Mouse (Mus musculus) embryonic fibroblast, embryonic 13.5 days (primary cell): ENCODE measurements around the gene Pmel. TPM values are rescaled to one million over a fixed set of nuclear protein-coding genes. Genes with fewer than 3 reads are reported as not detected.

Source experiments
- H3K27ac ChIP-seq: 2 replicates; pipeline ENCODE4 v1.5.1; 2012; ENCODE audit warnings: low read length, control low read depth, inconsistent platforms; ENCODE audit not compliant: insufficient read depth
- H3K4me1 ChIP-seq: 2 replicates; pipeline ENCODE4 v1.6.1; 2011; ENCODE audit warnings: low read length; ENCODE audit not compliant: control insufficient read depth, insufficient read depth
- H3K4me3 ChIP-seq: 2 replicates; pipeline ENCODE4 v1.5.1; 2011; ENCODE audit warnings: mild to moderate bottlenecking, control low read depth, low read length; ENCODE audit not compliant: insufficient read depth
- CTCF ChIP-seq: IDR thresholded peaks from 2 replicates; pipeline ENCODE4 v1.5.1; 2011; ENCODE audit warnings: mild to moderate bottlenecking, control low read depth, low read length, moderate library complexity, borderline replicate concordance; ENCODE audit not compliant: insufficient read depth
- POLR2A ChIP-seq: IDR thresholded peaks from 2 replicates; pipeline ENCODE4 v1.6.1; 2011; ENCODE audit warnings: low read depth, mild to moderate bottlenecking, control low read depth, low read length, moderate library complexity
- polyA plus RNA-seq: library from polyadenylated mRNA; stranded (reverse); fragments of >200 nt; gene quantifications from 2 replicates; pipeline ENCODE4 v1.2.4, GENCODE M21; 2011; ENCODE audit warnings: low read depth; ENCODE audit not compliant: missing spikeins, insufficient read length

Pmel gene
- polyA plus RNA-seq, 1 experiment, result 0.68 TPM

DNA sequence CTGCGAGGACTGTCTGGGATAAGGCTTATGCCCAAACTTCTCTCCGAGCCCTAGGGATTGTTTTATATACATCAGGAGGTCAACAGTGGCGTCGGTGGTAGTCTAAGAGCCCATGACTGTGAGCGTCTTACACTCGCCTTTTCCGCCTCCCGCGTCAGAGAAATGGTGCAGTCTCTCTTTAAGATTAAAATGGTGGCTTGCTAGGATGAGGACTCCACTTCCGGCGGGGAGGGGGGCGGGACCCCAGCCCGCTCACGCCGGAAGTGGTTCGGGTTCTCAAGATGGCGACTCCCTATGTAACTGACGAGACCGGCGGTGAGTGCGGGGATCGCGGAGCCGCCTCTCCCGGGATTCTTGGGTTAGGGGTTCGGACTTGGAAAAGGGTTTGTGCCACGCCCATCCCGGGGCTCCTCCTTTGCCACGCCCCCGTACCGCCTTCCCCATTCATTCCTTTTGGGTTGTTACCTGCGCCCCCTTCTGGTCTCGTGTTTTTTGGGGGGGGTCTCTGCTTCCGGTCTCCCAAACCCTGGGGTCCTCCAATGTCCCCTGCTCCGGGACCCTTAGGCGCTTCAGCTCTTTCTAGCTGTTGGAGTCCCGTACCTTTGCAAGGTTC is 44.4 kb downstream of the Pmel start:
- H3K27ac ChIP-seq, result peak overlapping the region; percentile 67
- H3K4me1 ChIP-seq, result no peaks in the 10 kb centered on the region; the same call in 1 of the 2 replicates
- peak overlapping the region; percentile 97 for H3K4me3 ChIP-seq
- no peak for TF ChIP-seq CTCF
- peak; percentile 70 for TF ChIP-seq POLR2A

Other genes starting within 250 kb of the Pmel start
- gene Smarcc2, start 244.9 kb upstream of the Pmel start, polyA plus RNA-seq, result 100 and 117 TPM in 2 replicates
- gene Myl6, start 210.1 kb upstream of the Pmel start, polyA plus RNA-seq, result 2,243 and 2,568 TPM in 2 replicates
- 9.4 and 10.6 TPM in 2 replicates for gene Myl6b, start 205.5 kb upstream of the Pmel start, polyA plus RNA-seq
- 75.2 and 83.3 TPM in 2 replicates for gene Esyt1, start 178.3 kb upstream of the Pmel start, polyA plus RNA-seq
- 4.7 and 6.0 TPM in 2 replicates for gene Zc3h10, start 156.4 kb upstream of the Pmel start, polyA plus RNA-seq
- gene Rpl41, start 154.9 kb upstream of the Pmel start, polyA plus RNA-seq, result 2,862 and 3,188 TPM in 2 replicates
- 146 and 152 TPM in 2 replicates for gene Pa2g4, start 138.2 kb upstream of the Pmel start, polyA plus RNA-seq
- gene Erbb3, start 114.5 kb upstream of the Pmel start, polyA plus RNA-seq, result 0.13 and 0.70 TPM in 2 replicates
- gene Rps26, start 77.4 kb upstream of the Pmel start, polyA plus RNA-seq, result 1,073 and 1,205 TPM in 2 replicates
- gene Ikzf4, start 58.2 kb upstream of the Pmel start, polyA plus RNA-seq, result 2.3 and 4.8 TPM in 2 replicates
- gene Suox, start 30.1 kb upstream of the Pmel start, polyA plus RNA-seq, result 14.3 and 15.7 TPM in 2 replicates
- gene Rab5b, start 7.9 kb upstream of the Pmel start, polyA plus RNA-seq, result 88.8 and 96.7 TPM in 2 replicates
- 49.3 and 66.6 TPM in 2 replicates for gene Cdk2, start 836 bp downstream of the Pmel start, polyA plus RNA-seq
- 14.6 and 19.0 TPM in 2 replicates for gene Dgka, start 40.7 kb downstream of the Pmel start, polyA plus RNA-seq
- gene Pym1, start 43.7 kb downstream of the Pmel start, polyA plus RNA-seq, result 29.5 and 38.2 TPM in 2 replicates
- gene Mmp19, start 86.7 kb downstream of the Pmel start, polyA plus RNA-seq, result 43.6 and 54.0 TPM in 2 replicates
- gene Dnajc14, start 99.9 kb downstream of the Pmel start, polyA plus RNA-seq, result 55.5 and 59.0 TPM in 2 replicates
- 34.4 and 44.8 TPM in 2 replicates for gene Tmem198b, start 100.2 kb downstream of the Pmel start, polyA plus RNA-seq
- 106 and 112 TPM in 2 replicates for gene Sarnp, start 113.1 kb downstream of the Pmel start, polyA plus RNA-seq
- 30.4 and 31.2 TPM in 2 replicates for gene Ormdl2, start 117.5 kb downstream of the Pmel start, polyA plus RNA-seq
- gene Gdf11, start 187.5 kb downstream of the Pmel start, polyA plus RNA-seq, result 16.3 and 19.4 TPM in 2 replicates
- gene Cd63, start 196.8 kb downstream of the Pmel start, polyA plus RNA-seq, result 686 and 779 TPM in 2 replicates
- 5.5 and 7.7 TPM in 2 replicates for gene Rdh5, start 218.7 kb downstream of the Pmel start, polyA plus RNA-seq
- gene Bloc1s1, start 219.8 kb downstream of the Pmel start, polyA plus RNA-seq, result 80.5 and 91.4 TPM in 2 replicates
- gene Itga7, start 229.6 kb downstream of the Pmel start, polyA plus RNA-seq, result 16.9 and 22.1 TPM in 2 replicates